Mouse (Mus musculus) cortical plate, adult 2 months (tissue): Measurements from ENCODE around the gene Pou5f1.

ENCODE experiments used
- CTCF ChIP-seq: fragments of 200-500 bp; IDR thresholded peaks from 2 replicates; pipeline ENCODE4 v1.5.1; 2011; ENCODE audit warnings: mild to moderate bottlenecking, control low read depth, low read length; ENCODE audit not compliant: insufficient read depth; ENCODE audit errors: extremely low read depth
- POLR2A ChIP-seq: fragments of 200-500 bp; IDR thresholded peaks from 2 replicates; pipeline ENCODE4 v1.6.1; 2011; ENCODE audit warnings: mild to moderate bottlenecking, low read length, control low read depth; ENCODE audit not compliant: insufficient read depth; ENCODE audit errors: extremely low read depth

- no peak for TF ChIP-seq CTCF
- no peak for TF ChIP-seq POLR2A
Observed at GRCm38 (mm10) chr17:35486726-35487125, 19.1 kb upstream of the Pou5f1 start.
